Mouse (Mus musculus) hindbrain, embryonic 16.5 days (tissue): Measurements from ENCODE around the gene B230219D22Rik. TPM values are rescaled to one million over a fixed set of nuclear protein-coding genes. Genes with fewer than 3 reads are reported as not detected.

Source experiments
- ATAC-seq: fragments of 200-750 bp; cut with Nextera tagmentation; 2 replicates; pipeline ENCODE4 v1.8.0; 2017; ENCODE audit warnings: moderate TSS enrichment, moderate library complexity
- H3K27ac ChIP-seq: fragments of 300-500 bp; sonication (generic); 2 replicates; pipeline ENCODE4 v1.5.1; 2014; ENCODE audit warnings: low read depth, mild to moderate bottlenecking, control low read depth, low read length, moderate library complexity
- H3K27me3 ChIP-seq: fragments of 300-500 bp; sonication (generic); replicated peaks from 2 replicates; pipeline ENCODE4 v1.6.1; 2014; ENCODE audit warnings: low read length; ENCODE audit not compliant: control insufficient read depth, insufficient read depth
- H3K36me3 ChIP-seq: fragments of 300-500 bp; sonication (generic); 2 replicates; pipeline ENCODE4 v1.6.1; 2014; ENCODE audit warnings: mild to moderate bottlenecking, low read length, moderate library complexity, mixed read lengths; ENCODE audit not compliant: control insufficient read depth, insufficient read depth
- H3K4me1 ChIP-seq: fragments of 300-500 bp; sonication (generic); 2 replicates; pipeline ENCODE4 v1.6.1; 2014; ENCODE audit warnings: low read depth, low read length; ENCODE audit not compliant: control insufficient read depth, insufficient read depth
- H3K4me2 ChIP-seq: fragments of 300-500 bp; sonication (generic); 2 replicates; pipeline ENCODE4 v1.6.1; 2014; ENCODE audit warnings: mild to moderate bottlenecking, low read length, control low read depth, moderate library complexity
- H3K4me3 ChIP-seq: fragments of 300-500 bp; sonication (generic); 2 replicates; pipeline ENCODE4 v1.5.1; 2014; ENCODE audit warnings: mild to moderate bottlenecking, low read length, control low read depth, moderate library complexity
- H3K9ac ChIP-seq: fragments of 300-500 bp; sonication (generic); 2 replicates; pipeline ENCODE4 v1.6.1; 2014; ENCODE audit warnings: low read depth, mild to moderate bottlenecking, control low read depth, low read length, moderate library complexity
- H3K9me3 ChIP-seq: fragments of 300-500 bp; sonication (generic); 2 replicates; pipeline ENCODE4 v1.6.1; 2014; ENCODE audit warnings: mild to moderate bottlenecking, low read length, moderate library complexity; ENCODE audit not compliant: control insufficient read depth
- WGBS: fragments of 180-500 bp; shearing (Covaris S2); extraction: QIAGEN DNeasy Blood & Tissue Kit; methylation state at CpG from one replicate; pipeline ENCODE4 v1.1.7; 2014; 5-methylcytosine and 5-hydroxymethylcytosine counted together
- polyA plus RNA-seq: library from polyadenylated mRNA; unstranded; fragments of >200 nt; fragmentation: Nextera tagmentation; extraction: Ambion mirVana; gene quantifications from 2 replicates; pipeline ENCODE4 v1.2.1, GENCODE M21; 2015

B230219D22Rik gene
- polyA plus RNA-seq, 1 experiment from 2014 or later = 65.5 TPM

DNA sequence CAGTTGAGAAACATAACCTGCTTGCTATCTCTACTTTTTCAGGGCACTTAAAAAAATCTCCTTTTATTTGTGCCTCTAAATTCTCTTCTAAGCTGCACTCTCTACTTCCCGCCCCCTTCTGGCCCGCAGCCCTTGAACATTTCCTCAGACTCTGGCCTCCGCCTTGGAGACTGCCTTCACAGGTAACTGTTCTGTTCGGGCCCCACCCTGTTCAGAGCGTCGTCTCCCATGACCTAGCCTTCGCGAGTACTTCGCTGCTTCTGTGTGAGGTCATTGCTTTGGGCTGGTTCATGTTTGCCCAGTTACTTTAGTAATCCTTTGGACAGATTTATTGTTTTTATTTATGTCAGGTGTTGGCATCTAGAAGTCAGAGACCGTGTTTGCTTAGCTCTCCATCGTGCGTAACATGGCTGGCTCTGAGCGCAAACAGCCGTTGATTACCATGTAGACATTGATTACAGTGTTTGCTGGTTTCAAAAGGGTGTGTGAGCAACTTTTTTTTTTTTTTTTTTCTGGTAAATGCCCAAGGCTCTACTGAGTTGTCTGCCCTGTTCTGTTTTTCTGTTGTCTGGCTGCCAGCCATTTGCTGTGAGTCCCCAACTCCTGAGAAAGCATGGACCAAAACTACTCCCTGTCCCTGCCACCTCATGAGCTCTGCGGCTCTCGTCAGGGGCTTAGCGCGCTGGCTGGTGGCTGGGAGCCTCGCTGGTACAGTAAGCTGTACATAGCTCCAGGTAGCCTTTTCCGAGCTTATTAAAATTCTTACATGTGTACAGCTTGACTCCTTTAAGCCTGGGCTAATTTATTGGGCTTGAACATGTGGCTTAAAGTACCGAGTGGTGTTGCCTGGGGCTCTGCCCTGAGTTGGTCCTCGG lies 40.9 kb downstream of the B230219D22Rik start:
- Histone ChIP-seq H3K9me3 (no peaks in the 10 kb centered on the region), H3K27me3 (no peaks in the 10 kb centered on the region), H3K4me3 (no peak overlapping the region), H3K36me3 (no peaks in the 10 kb centered on the region), H3K27ac (no peak overlapping the region), H3K4me2 (no peak overlapping the region), H3K9ac (no peak overlapping the region), H3K4me1 (no peaks in the 10 kb centered on the region)
- 86% methylated on average over 22 of the region's 22 CpGs for WGBS
- ATAC-seq = no peak

DNA sequence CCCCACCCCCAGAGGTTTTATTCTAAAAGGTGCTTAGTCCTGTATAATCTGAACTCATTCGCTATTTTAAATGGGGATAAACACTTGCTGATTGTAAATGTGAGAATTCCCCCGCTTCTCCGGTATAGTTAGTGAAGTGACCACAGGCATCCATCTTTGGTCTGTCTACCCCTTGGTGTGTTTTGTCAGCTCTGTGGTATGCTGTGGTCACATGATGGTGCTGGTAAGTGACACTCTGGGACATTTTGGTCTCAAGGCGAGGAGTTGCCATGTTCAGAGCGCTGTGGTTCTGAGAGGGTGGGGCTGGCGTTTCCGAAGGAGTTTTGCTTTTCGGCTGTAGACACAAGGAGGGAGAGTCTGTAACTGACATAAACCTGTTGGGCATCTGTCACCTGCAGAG lies 45.0 kb downstream of the B230219D22Rik start:
- Histone ChIP-seq H3K9me3 (no peaks in the 10 kb centered on the region), H3K36me3 (no peaks in the 10 kb centered on the region), H3K4me3 (no peak overlapping the region), H3K27me3 (no peaks in the 10 kb centered on the region), H3K27ac (no peak overlapping the region), H3K4me2 (no peak overlapping the region), H3K4me1 (no peaks in the 10 kb centered on the region), H3K9ac (no peak overlapping the region)
- ATAC-seq = no peak
- 92% methylated on average over 8 of the region's 8 CpGs for WGBS

DNA sequence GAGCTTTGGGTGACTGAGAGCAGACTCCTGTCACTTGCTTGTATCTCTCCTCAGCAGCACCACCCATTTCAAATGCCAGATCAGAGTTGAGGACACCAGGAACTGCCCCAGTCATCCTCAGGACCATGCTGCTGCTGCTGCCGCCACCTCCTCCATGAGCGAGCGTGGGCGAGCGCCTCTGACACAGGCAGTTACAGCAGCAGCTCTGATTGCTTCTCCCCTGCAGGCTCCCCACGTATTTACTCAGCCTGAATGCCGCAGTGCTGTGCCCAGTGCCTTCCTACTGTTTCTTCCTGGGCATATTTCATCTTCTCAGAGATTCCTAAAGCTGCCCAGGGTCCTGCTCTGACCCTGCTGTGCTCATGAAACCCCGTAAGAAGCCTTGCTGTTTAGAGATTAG lies 49.4 kb downstream of the B230219D22Rik start:
- no peak overlapping the region for H3K4me3 ChIP-seq
- no peaks in the 10 kb centered on the region for H3K4me1 ChIP-seq
- H3K4me2 ChIP-seq = no peak overlapping the region
- no peaks in the 10 kb centered on the region for H3K27me3 ChIP-seq
- no peak for ATAC-seq
- no peaks in the 10 kb centered on the region for H3K36me3 ChIP-seq
- no peak overlapping the region for H3K27ac ChIP-seq
- no peaks in the 10 kb centered on the region for H3K9me3 ChIP-seq
- no peak overlapping the region for H3K9ac ChIP-seq
- 64% methylated on average over 8 of the region's 8 CpGs for WGBS

Other genes starting within 250 kb of the B230219D22Rik start
- 15.8 and 25.0 TPM in 2 replicates for gene Grk6, start 248.1 kb upstream of the B230219D22Rik start, polyA plus RNA-seq
- 4.4 and 4.9 TPM in 2 replicates for gene Prr7, start 228.9 kb upstream of the B230219D22Rik start, polyA plus RNA-seq
- gene Dbn1, start 205.0 kb upstream of the B230219D22Rik start, polyA plus RNA-seq = 482 and 556 TPM in 2 replicates
- 161 and 177 TPM in 2 replicates for gene Pdlim7, start 179.4 kb upstream of the B230219D22Rik start, polyA plus RNA-seq
- 3.6 and 4.3 TPM in 2 replicates for gene Dok3, start 163.8 kb upstream of the B230219D22Rik start, polyA plus RNA-seq
- gene Ddx41, start 156.5 kb upstream of the B230219D22Rik start, polyA plus RNA-seq = 55.3 and 56.3 TPM in 2 replicates
- gene Fam193b, start 122.0 kb upstream of the B230219D22Rik start, polyA plus RNA-seq = 41.1 and 50.0 TPM in 2 replicates
- gene Tmed9, start 119.4 kb upstream of the B230219D22Rik start, polyA plus RNA-seq = 102 TPM in 2 replicates
- gene B4galt7, start 93.2 kb upstream of the B230219D22Rik start, polyA plus RNA-seq = 40.9 and 42.3 TPM in 2 replicates
- 97.4 and 108 TPM in 2 replicates for gene Caml, start 70.1 kb upstream of the B230219D22Rik start, polyA plus RNA-seq
- 21.5 and 23.1 TPM in 2 replicates for gene Ddx46, start 58.1 kb upstream of the B230219D22Rik start, polyA plus RNA-seq
- 142 and 149 TPM in 2 replicates for gene Txndc15, start 21.5 kb downstream of the B230219D22Rik start, polyA plus RNA-seq
- 26.1 and 26.5 TPM in 2 replicates for gene Pcbd2, start 34.2 kb downstream of the B230219D22Rik start, polyA plus RNA-seq
- 0.19 TPM in 1 of 2 replicates, not detected in the other for gene Catsper3, start 91.4 kb downstream of the B230219D22Rik start, polyA plus RNA-seq
- 0.36 TPM in 1 of 2 replicates, not detected in the other for gene Pitx1, start 143.1 kb downstream of the B230219D22Rik start, polyA plus RNA-seq